Mouse (Mus musculus) limb, embryonic 14.5 days (tissue): ENCODE data around the gene Synpo2. TPM values are rescaled to one million over a fixed set of nuclear protein-coding genes. Genes with fewer than 3 reads are reported as not detected.

ENCODE experiments used
- ATAC-seq: fragments of 200-750 bp; cut with Nextera tagmentation; 2 replicates; pipeline ENCODE4 v1.8.0; 2017; ENCODE audit warnings: low read depth, moderate number of reproducible peaks, moderate TSS enrichment; ENCODE audit not compliant: low FRiP score
- DNase-seq: peaks from one replicate; pipeline ENCODE4 v3.0.0-alpha.2; 2015; ENCODE audit warnings: low spot score
- H3K27ac ChIP-seq: fragments of 300-500 bp; sonication (generic); replicated peaks from 2 replicates; pipeline ENCODE4 v1.5.1; 2014; ENCODE audit warnings: low read depth, mild to moderate bottlenecking, low read length, moderate library complexity, mixed read lengths
- H3K27me3 ChIP-seq: fragments of 300-500 bp; sonication (generic); 2 replicates; pipeline ENCODE4 v1.6.1; 2014; ENCODE audit warnings: low read length, mixed read lengths; ENCODE audit not compliant: control insufficient read depth, insufficient read depth
- H3K36me3 ChIP-seq: fragments of 300-500 bp; sonication (generic); 2 replicates; pipeline ENCODE4 v1.6.1; 2014; ENCODE audit warnings: mild to moderate bottlenecking, low read length, moderate library complexity, mixed read lengths; ENCODE audit not compliant: control insufficient read depth, insufficient read depth
- H3K4me1 ChIP-seq: fragments of 300-500 bp; sonication (generic); 2 replicates; pipeline ENCODE4 v1.6.1; 2014; ENCODE audit warnings: antibody characterized with exemption, low read length, mixed read lengths; ENCODE audit not compliant: control insufficient read depth, insufficient read depth
- H3K4me2 ChIP-seq: fragments of 300-500 bp; sonication (generic); replicated peaks from 2 replicates; pipeline ENCODE4 v1.6.1; 2014; ENCODE audit warnings: low read depth, mild to moderate bottlenecking, low read length, moderate library complexity; ENCODE audit not compliant: severe bottlenecking
- H3K4me3 ChIP-seq: fragments of 300-500 bp; sonication (generic); replicated peaks from 2 replicates; pipeline ENCODE4 v1.5.1; 2014; ENCODE audit warnings: low read length
- H3K9ac ChIP-seq: fragments of 300-500 bp; sonication (generic); 2 replicates; pipeline ENCODE4 v1.6.1; 2014; ENCODE audit warnings: mild to moderate bottlenecking, low read depth, low read length, moderate library complexity; ENCODE audit not compliant: severe bottlenecking
- H3K9me3 ChIP-seq: fragments of 300-500 bp; sonication (generic); 2 replicates; pipeline ENCODE4 v1.6.1; 2016; ENCODE audit warnings: low read length; ENCODE audit not compliant: control insufficient read depth
- POLR2A ChIP-seq: fragments of 200-500 bp; IDR thresholded peaks from 2 replicates; pipeline ENCODE4 v1.8.0; 2012; ENCODE audit warnings: inconsistent platforms, mild to moderate bottlenecking, moderate library complexity, borderline replicate concordance; ENCODE audit not compliant: insufficient read depth, insufficient read length; ENCODE audit errors: extremely low read depth
- WGBS: fragments of 180-500 bp; shearing (Covaris S2); extraction: QIAGEN DNeasy Blood & Tissue Kit; methylation state at CpG from one replicate; pipeline ENCODE4 v1.1.7; 2014; 5-methylcytosine and 5-hydroxymethylcytosine counted together
- polyA plus RNA-seq, 2 experiments: library from polyadenylated mRNA; depleted of rRNA in 1 of 2; stranded (reverse) in 1 of 2; unstranded in 1 of 2; fragments of >200 nt; fragmentation: Nextera tagmentation in 1 of 2; extraction: Ambion mirVana in 1 of 2; gene quantifications; 2 replicates each; pipeline versions ENCODE4 v1.2.1 to v1.2.3; 2012 to 2014

The Synpo2 gene
- polyA plus RNA-seq, 2 experiments: 5.4 to 6.8 TPM

DNA sequence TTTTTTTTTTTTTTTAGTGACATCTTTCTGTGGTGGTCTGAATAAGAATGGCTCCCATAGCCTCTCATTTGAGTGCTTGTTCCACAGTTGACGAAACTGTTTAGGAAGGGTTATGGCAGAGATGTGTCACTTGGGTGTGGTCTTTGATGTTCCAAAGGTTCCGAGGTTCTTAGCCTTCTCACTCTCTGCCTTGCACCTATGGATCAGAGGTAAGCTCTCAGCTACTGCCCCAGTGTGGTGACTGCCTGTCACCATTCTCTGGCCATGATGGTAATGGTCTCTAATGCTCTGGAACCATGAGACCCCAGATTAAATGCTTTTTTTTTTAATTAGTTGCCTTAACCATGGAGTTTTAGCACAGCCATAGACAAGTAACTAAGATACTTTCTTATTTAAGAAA lies 134.2 kb downstream of the Synpo2 start:
- Histone ChIP-seq H3K27ac (no peak overlapping the region), H3K4me3 (no peak overlapping the region), H3K9me3 (no peaks in the 10 kb centered on the region), H3K9ac (no peak overlapping the region), H3K4me2 (no peak overlapping the region), H3K27me3 (no peaks in the 10 kb centered on the region), H3K36me3 (no peaks in the 10 kb centered on the region), H3K4me1 (no peaks in the 10 kb centered on the region)
- ATAC-seq: no peak
- WGBS: 86% methylated on average over 2 of the region's 2 CpGs
- DNase-seq: no peak
- no peak for TF ChIP-seq POLR2A

DNA sequence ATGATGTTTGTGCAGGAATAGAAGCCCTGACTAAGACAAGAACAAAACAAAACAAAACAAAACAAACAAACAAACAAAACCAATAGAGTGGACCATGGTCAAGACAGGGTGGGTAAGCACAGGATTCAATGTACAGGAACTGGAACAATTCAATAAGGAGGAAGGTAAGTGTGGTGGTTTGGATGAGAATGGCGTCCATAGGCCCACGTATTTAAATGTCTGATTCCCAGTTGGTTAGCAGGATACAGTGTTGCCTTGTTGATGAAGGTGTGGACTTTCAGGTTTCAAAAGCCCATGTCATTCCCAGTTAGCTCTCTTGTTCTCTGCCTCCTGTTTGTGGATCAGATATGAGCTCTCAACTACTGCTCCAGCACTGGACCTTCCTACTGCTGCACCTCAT lies 140.8 kb downstream of the Synpo2 start:
- no peaks in the 10 kb centered on the region for H3K36me3 ChIP-seq
- no peak overlapping the region for H3K4me3 ChIP-seq
- TF ChIP-seq POLR2A: no peak
- H3K4me2 ChIP-seq: no peak overlapping the region
- WGBS: 90% methylated on average over 2 of the region's 2 CpGs
- no peaks in the 10 kb centered on the region for H3K9me3 ChIP-seq
- no peak overlapping the region for H3K9ac ChIP-seq
- H3K27ac ChIP-seq: no peak overlapping the region
- DNase-seq (no peak), ATAC-seq (no peak)
- H3K4me1 ChIP-seq: peaks cover 13% of the 10 kb centered on the region
- H3K27me3 ChIP-seq: no peaks in the 10 kb centered on the region

- no peak for TF ChIP-seq POLR2A
These were observed 142.1 kb downstream of the Synpo2 start for GRCm38 (mm10) chr3:123093640-123094361.

GRCm38 (mm10) chr3:123092913-123093639 lies 142.9 kb downstream of the Synpo2 start:
- Histone ChIP-seq H3K27ac (peak overlapping the region; percentile 43; the same call in 1 of the 2 replicates), H3K27me3 (no peaks in the 10 kb centered on the region), H3K4me2 (peak overlapping the region; percentile 37), H3K4me1 (peaks cover 13% of the 10 kb centered on the region), H3K36me3 (no peaks in the 10 kb centered on the region), H3K9me3 (no peaks in the 10 kb centered on the region), H3K4me3 (0 out of 2 replicates have a peak overlapping the region, but pooled peaks have one; percentile 5), H3K9ac (no peak overlapping the region)
- ATAC-seq (peak; percentile 46; the same call in 1 of the 2 replicates), DNase-seq (peak; percentile 48)
- no peak for TF ChIP-seq POLR2A
- 33% methylated on average over 11 of the region's 12 CpGs for WGBS

More at GRCm38 (mm10) chr3:123093640-123094361, 142.1 kb downstream of the Synpo2 start:
- Histone ChIP-seq H3K4me1 (peaks cover 13% of the 10 kb centered on the region), H3K4me3 (0 out of 2 replicates have a peak overlapping the region, but pooled peaks have one; percentile 5), H3K27ac (peak overlapping the region; percentile 43; the same call in 1 of the 2 replicates), H3K9me3 (no peaks in the 10 kb centered on the region), H3K27me3 (no peaks in the 10 kb centered on the region), H3K36me3 (no peaks in the 10 kb centered on the region), H3K9ac (no peak overlapping the region), H3K4me2 (peak overlapping the region; percentile 37)
- DNase-seq (no peak), ATAC-seq (no peak)
- WGBS: 38% methylated on average over 11 of the region's 11 CpGs

- H3K4me1 ChIP-seq: peaks cover 13% of the 10 kb centered on the region
- DNase-seq (peak; percentile 44), ATAC-seq (no peak; the same call in 1 of the 2 replicates)
- H3K9ac ChIP-seq: no peak overlapping the region
- no peak for TF ChIP-seq POLR2A
- no peak overlapping the region for H3K4me3 ChIP-seq
- H3K36me3 ChIP-seq: no peaks in the 10 kb centered on the region
- no peaks in the 10 kb centered on the region for H3K27me3 ChIP-seq
- no peaks in the 10 kb centered on the region for H3K9me3 ChIP-seq
- WGBS: 42% methylated on average over 6 of the region's 6 CpGs
- no peak overlapping the region for H3K27ac ChIP-seq
- no peak overlapping the region for H3K4me2 ChIP-seq
These were observed 143.5 kb downstream of the Synpo2 start for GRCm38 (mm10) chr3:123092442-123092841.
